Mouse (Mus musculus) Patski (cell line): ENCODE data around the gene Selenow. TPM values are rescaled to one million over a fixed set of nuclear protein-coding genes. Genes with fewer than 3 reads are reported as not detected.

Source experiments
- ATAC-seq: fragments of 100-300 bp; one replicate; pipeline ENCODE4 v1.8.0; 2021
- CTCF ChIA-PET: fragments of 350-600 bp; sonication (Branson Sonifier 250); formaldehyde crosslinking; loops from one replicate; lab custom pipeline; 2022; ENCODE audit warnings: inconsistent platforms; lab: Charles Lee
- POLR2A ChIA-PET: fragments of 350-600 bp; sonication (Branson Sonifier 250); formaldehyde crosslinking; loops from one replicate; lab custom pipeline; 2022; ENCODE audit warnings: antibody characterized with exemption, inconsistent platforms; lab: Charles Lee
- DNase-seq: peaks from one replicate; pipeline ENCODE4 v3.0.0-alpha.2; 2011; ENCODE audit warnings: low read depth, low spot score
- H3K27me3 ChIP-seq: fragments of 371-371 bp; one replicate; pipeline ENCODE4 v1.5.1; 2021
- CTCF ChIP-seq: fragments of 100-300 bp; IDR thresholded peaks from one replicate; pipeline ENCODE4 v1.5.1; 2021
- in situ Hi-C: fragments of 300-500 bp; cut with MboI; formaldehyde crosslinking; loops from 3 replicates; pipeline ENCODE4 v1.11.1; 2018; ENCODE audit warnings: low pct_unique_long_range_greater_than_20kb, mixed read lengths
- polyA plus RNA-seq: library from polyadenylated mRNA; unstranded; gene quantifications from one replicate; pipeline ENCODE4 v1.2.3, GENCODE M21; 2021

Selenow gene
- polyA plus RNA-seq, 1 experiment from 2014 or later: 96.2 TPM

GRCm38 (mm10) chr7:15947653-15948260 lies 25.6 kb upstream of the Selenow start:
- H3K27me3 ChIP-seq: no peaks in the 10 kb centered on the region
- ATAC-seq: peak; percentile 1
- ChIA-PET CTCF (interaction anchor here (0.9 to 4.9 kb wide), 10 partner anchors 13 to 359 kb away, joined by 3 to 51 read pairs (median 6); partner anchors contain the start of gene Ehd2), POLR2A (interaction anchor here (0.5 to 1.7 kb wide), 4 partner anchors 13 to 27 kb away, joined by 3 to 9 read pairs (median 4); partner anchors contain the start of gene Ehd2)
- in situ Hi-C loops: no loop called here
- TF ChIP-seq CTCF: no peak
- no peak for DNase-seq

- no peak for TF ChIP-seq CTCF
- in situ Hi-C loops: no loop called here
- ATAC-seq (peak; percentile 51), DNase-seq (peak; percentile 81)
- POLR2A ChIA-PET: interaction anchor here (1.1 to 1.8 kb wide), 2 partner anchors 16 to 20 kb away, joined by 3 to 6 read pairs; no protein-coding TSS in a partner anchor
- no peaks in the 10 kb centered on the region for H3K27me3 ChIP-seq
- CTCF ChIA-PET: interaction anchor here (1.0 to 1.3 kb wide), 3 partner anchors 10 to 29 kb away, joined by 3 to 6 read pairs (median 3); partner anchors contain the start of gene Ehd2
These were observed 23.7 kb upstream of the Selenow start, which contains the start of gene Nop53 for GRCm38 (mm10) chr7:15945721-15946536. Nop53 (minus strand) TSS chr7:15946074.

GRCm38 (mm10) chr7:15945211-15945610 lies 23.0 kb upstream of the Selenow start:
- no peaks in the 10 kb centered on the region for H3K27me3 ChIP-seq
- in situ Hi-C loops: no loop called here
- ChIA-PET POLR2A (interaction anchor here (1.1 to 1.8 kb wide), 2 partner anchors 16 to 20 kb away, joined by 3 to 6 read pairs; no protein-coding TSS in a partner anchor), CTCF (interaction anchor here (1.0 to 1.7 kb wide), 3 partner anchors 9 to 22 kb away, joined by 3 to 6 read pairs (median 4); partner anchors contain the start of gene Ehd2)
- no peak for ATAC-seq
- no peak for TF ChIP-seq CTCF
- DNase-seq: no peak

- ATAC-seq: no peak
- ChIA-PET POLR2A (interaction anchor here (0.6 to 1.8 kb wide), 2 partner anchors 21 to 75 kb away, joined by 3 to 6 read pairs; no protein-coding TSS in a partner anchor), CTCF (interaction anchor here (1.1 to 1.7 kb wide), 4 partner anchors 12 to 30 kb away, joined by 4 to 6 read pairs (median 4); no protein-coding TSS in a partner anchor)
- no peak for TF ChIP-seq CTCF
- in situ Hi-C loops: no loop called here
- no peaks in the 10 kb centered on the region for H3K27me3 ChIP-seq
- no peak for DNase-seq
These were observed 22.1 kb upstream of the Selenow start for GRCm38 (mm10) chr7:15944311-15944710.

- in situ Hi-C loops: no loop called here
These were observed 16.4 kb upstream of the Selenow start for GRCm38 (mm10) chr7:15938621-15939020.

GRCm38 (mm10) chr7:15937491-15937890 lies 15.3 kb upstream of the Selenow start:
- in situ Hi-C loops: no loop called here
- POLR2A ChIA-PET: interaction anchor here (0.6 kb wide), 1 partner anchor 30 kb away, joined by 3 read pairs; the partner anchor contains the start of gene Ehd2
- TF ChIP-seq CTCF: no peak
- CTCF ChIA-PET: interaction anchor here (1.0 kb wide), 1 partner anchor 30 kb away, joined by 3 read pairs; no protein-coding TSS in a partner anchor
- DNase-seq (no peak), ATAC-seq (no peak)
- no peaks in the 10 kb centered on the region for H3K27me3 ChIP-seq

More at GRCm38 (mm10) chr7:15938621-15939020, 16.4 kb upstream of the Selenow start:
- no peak for DNase-seq
- no peak for TF ChIP-seq CTCF
- ChIA-PET CTCF (interaction anchor here (1.6 kb wide), 1 partner anchor 36 kb away, joined by 5 read pairs; no protein-coding TSS in a partner anchor), POLR2A (interaction anchor here (0.5 kb wide), 1 partner anchor 36 kb away, joined by 5 read pairs; no protein-coding TSS in a partner anchor)
- no peaks in the 10 kb centered on the region for H3K27me3 ChIP-seq
- no peak for ATAC-seq

GRCm38 (mm10) chr7:15933437-15934359 lies 11.5 kb upstream of the Selenow start:
- ATAC-seq (no peak), DNase-seq (no peak)
- TF ChIP-seq CTCF: no peak
- CTCF ChIA-PET: interaction anchor here (0.7 kb wide), 1 partner anchor 14 kb away, joined by 3 read pairs; no protein-coding TSS in a partner anchor
- H3K27me3 ChIP-seq: no peaks in the 10 kb centered on the region
- in situ Hi-C loops: loop anchor here (5.0 kb wide), 1 partner anchor 39 kb away; no protein-coding TSS in a partner anchor
- POLR2A ChIA-PET: interaction anchor here (0.6 to 1.4 kb wide), 2 partner anchors 8 to 31 kb away, joined by 4 to 5 read pairs; no protein-coding TSS in a partner anchor

- CTCF ChIA-PET: interaction anchor here (0.7 to 2.0 kb wide), 4 partner anchors 22 to 120 kb away, joined by 3 to 9 read pairs (median 3); partner anchors contain the start of gene Ehd2
- TF ChIP-seq CTCF: no peak
- in situ Hi-C loops: loop anchor here (5.0 kb wide), 1 partner anchor 41 kb away; no protein-coding TSS in a partner anchor
- DNase-seq (no peak), ATAC-seq (no peak)
- no peaks in the 10 kb centered on the region for H3K27me3 ChIP-seq
- POLR2A ChIA-PET: interaction anchor here (0.6 to 1.2 kb wide), 3 partner anchors 9 to 198 kb away, joined by 3 to 4 read pairs (median 3); partner anchors contain the start of genes Ehd2, Selenow and Slc8a2
These were observed 9.4 kb upstream of the Selenow start for GRCm38 (mm10) chr7:15931635-15932034.
